Mouse (Mus musculus) limb, embryonic 11.5 days (tissue): ENCODE results near the gene Sh2d1a. TPM values are rescaled to one million over a fixed set of nuclear protein-coding genes. Genes with fewer than 3 reads are reported as not detected.

Experiments used
- ATAC-seq: fragments of 200-750 bp; cut with Nextera tagmentation; 2 replicates; pipeline ENCODE4 v1.8.0; 2017; ENCODE audit warnings: low read depth; ENCODE audit not compliant: insufficient number of reproducible peaks, low FRiP score, low TSS enrichment
- DNase-seq: peaks from one replicate; pipeline ENCODE4 v3.0.0-alpha.2; 2015; ENCODE audit warnings: low spot score
- H3K27ac ChIP-seq: fragments of 300-500 bp; sonication (generic); replicated peaks from 2 replicates; pipeline ENCODE4 v1.5.1; 2014; ENCODE audit warnings: low read depth, mild to moderate bottlenecking, low read length
- H3K27me3 ChIP-seq: fragments of 300-500 bp; sonication (generic); 2 replicates; pipeline ENCODE4 v1.6.1; 2014; ENCODE audit warnings: mild to moderate bottlenecking, low read length, mixed read lengths; ENCODE audit not compliant: control insufficient read depth, insufficient read depth
- H3K36me3 ChIP-seq: fragments of 300-500 bp; sonication (generic); 2 replicates; pipeline ENCODE4 v1.6.1; 2014; ENCODE audit warnings: mild to moderate bottlenecking, low read length, moderate library complexity, mixed read lengths; ENCODE audit not compliant: control insufficient read depth, insufficient read depth
- H3K4me1 ChIP-seq: fragments of 300-500 bp; sonication (generic); 2 replicates; pipeline ENCODE4 v1.6.1; 2014; ENCODE audit warnings: low read length, mixed read lengths; ENCODE audit not compliant: control insufficient read depth, insufficient read depth
- H3K4me2 ChIP-seq: fragments of 300-500 bp; sonication (generic); 2 replicates; pipeline ENCODE4 v1.6.1; 2014; ENCODE audit warnings: low read depth, mild to moderate bottlenecking, moderate library complexity; ENCODE audit not compliant: severe bottlenecking
- H3K4me3 ChIP-seq: fragments of 300-500 bp; sonication (generic); 2 replicates; pipeline ENCODE4 v1.5.1; 2014; ENCODE audit warnings: low read depth, low read length
- H3K9ac ChIP-seq: fragments of 300-500 bp; sonication (generic); 2 replicates; pipeline ENCODE4 v1.6.1; 2014; ENCODE audit warnings: mild to moderate bottlenecking, low read length
- H3K9me3 ChIP-seq: fragments of 300-500 bp; sonication (generic); 2 replicates; pipeline ENCODE4 v1.6.1; 2016; ENCODE audit warnings: low read length; ENCODE audit not compliant: control insufficient read depth
- WGBS: fragments of 180-500 bp; shearing (Covaris S2); extraction: QIAGEN DNeasy Blood & Tissue Kit; methylation state at CpG from one replicate; pipeline ENCODE4 v1.1.7; 2014; 5-methylcytosine and 5-hydroxymethylcytosine counted together
- polyA plus RNA-seq: library from polyadenylated mRNA; unstranded; fragments of >200 nt; fragmentation: Nextera tagmentation; extraction: Ambion mirVana; gene quantifications from 2 replicates; pipeline ENCODE4 v1.2.1, GENCODE M21; 2014

Sh2d1a gene
- not detected in 2 replicates for polyA plus RNA-seq

DNA sequence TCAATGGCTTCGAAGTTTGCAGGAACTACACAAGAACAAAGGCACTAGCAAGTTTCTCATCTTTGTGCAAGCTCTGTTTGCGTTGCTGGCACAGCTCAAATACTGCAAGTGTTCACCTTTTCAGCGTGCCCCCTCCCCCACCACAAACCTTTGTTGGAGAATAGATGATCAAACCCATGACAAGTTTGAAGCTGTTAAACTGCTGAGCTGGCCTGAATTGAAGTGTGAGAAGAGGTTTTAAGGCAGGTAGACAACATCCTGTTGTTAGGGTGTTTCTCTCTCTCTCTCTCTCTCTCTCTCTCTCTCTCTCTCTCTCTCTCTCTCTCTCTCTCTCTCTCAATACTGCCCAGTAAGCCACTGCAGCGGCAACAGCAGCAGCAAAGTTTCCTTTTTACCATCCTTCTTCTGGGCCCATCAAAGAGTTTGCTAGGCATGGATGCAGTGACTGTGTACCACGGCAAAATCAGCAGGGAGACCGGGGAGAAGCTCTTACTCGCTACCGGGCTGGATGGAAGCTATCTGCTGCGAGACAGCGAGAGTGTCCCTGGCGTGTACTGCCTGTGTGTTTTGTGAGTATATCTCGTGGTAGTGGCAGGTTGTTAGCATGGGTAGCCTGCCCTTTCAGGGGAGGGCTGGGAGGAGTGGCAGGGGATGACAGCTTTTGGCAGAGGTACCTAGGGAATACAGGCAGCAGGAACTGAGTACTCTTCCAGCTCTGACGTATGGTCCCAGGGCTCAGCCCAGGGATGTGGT is at the start of gene Sh2d1a:
Gene Sh2d1a, plus strand, starts transcription at position 163 of the 753 bp plus-strand sequence.
- H3K4me3 ChIP-seq: no peak within 1 kb of the TSS
- H3K9me3 ChIP-seq: no peaks in the 10 kb centered on the region
- H3K36me3 ChIP-seq: no peaks in the 10 kb centered on the region
- no peaks in the 10 kb centered on the region for H3K27me3 ChIP-seq
- 86% methylated on average over 13 of the region's 13 CpGs for WGBS
- no peaks in the 10 kb centered on the region for H3K4me1 ChIP-seq
- H3K27ac ChIP-seq: no peak within 1 kb of the TSS
- no peak within 1 kb of the TSS for H3K4me2 ChIP-seq
- ATAC-seq: no peak
- DNase-seq: no peak
- H3K9ac ChIP-seq: no peak within 1 kb of the TSS

DNA sequence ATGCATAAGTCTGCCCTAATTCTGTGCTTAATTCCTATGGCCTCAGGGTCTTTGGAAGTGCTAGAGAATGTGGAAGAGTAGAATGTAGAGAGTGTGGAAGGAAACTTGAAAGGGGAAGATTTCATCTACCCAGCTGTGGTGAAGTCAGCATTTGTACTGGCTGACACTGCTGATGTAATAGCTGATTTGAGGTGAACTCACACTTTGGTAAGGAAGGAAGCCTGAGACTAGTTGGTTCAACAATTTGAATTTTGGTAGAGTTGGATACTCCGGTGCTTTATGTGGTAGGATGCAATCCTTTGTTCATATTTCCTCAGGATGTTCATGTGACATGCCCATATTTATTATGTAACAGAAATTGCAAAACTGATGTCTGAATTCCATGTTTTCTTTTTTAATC is 49.3 kb upstream of the Sh2d1a start:
- 90% methylated on average over 1 of the region's 1 CpGs for WGBS

DNA sequence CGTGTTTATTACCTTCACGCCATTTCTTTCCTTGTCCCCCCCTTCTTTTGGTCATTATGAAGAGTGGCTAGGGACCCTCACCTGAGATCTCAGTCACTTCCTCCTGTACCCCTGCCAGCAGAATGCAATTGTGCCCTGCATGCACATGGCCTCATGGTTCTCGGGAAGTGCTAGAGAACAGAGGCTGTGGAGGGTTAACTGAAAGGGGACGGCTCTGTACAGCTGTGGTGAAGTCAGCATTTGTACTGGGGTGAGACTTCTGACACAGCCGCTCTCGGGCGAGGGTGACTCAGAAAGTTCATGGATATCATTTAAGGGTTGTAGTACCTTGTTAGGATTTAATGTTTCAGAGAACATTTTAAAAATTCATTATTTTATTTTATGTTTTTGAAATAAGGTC is 47.7 kb upstream of the Sh2d1a start:
- WGBS: 72% methylated on average over 7 of the region's 7 CpGs
- ATAC-seq: no peak

More for the DNA sequence above, 49.3 kb upstream of the Sh2d1a start:
- H3K4me3 ChIP-seq: no peak overlapping the region
- DNase-seq (no peak), ATAC-seq (no peak)
- H3K4me1 ChIP-seq: no peaks in the 10 kb centered on the region
- no peaks in the 10 kb centered on the region for H3K36me3 ChIP-seq
- H3K27ac ChIP-seq: no peak overlapping the region
- no peak overlapping the region for H3K9ac ChIP-seq
- no peaks in the 10 kb centered on the region for H3K9me3 ChIP-seq
- no peaks in the 10 kb centered on the region for H3K27me3 ChIP-seq
- no peak overlapping the region for H3K4me2 ChIP-seq

DNA sequence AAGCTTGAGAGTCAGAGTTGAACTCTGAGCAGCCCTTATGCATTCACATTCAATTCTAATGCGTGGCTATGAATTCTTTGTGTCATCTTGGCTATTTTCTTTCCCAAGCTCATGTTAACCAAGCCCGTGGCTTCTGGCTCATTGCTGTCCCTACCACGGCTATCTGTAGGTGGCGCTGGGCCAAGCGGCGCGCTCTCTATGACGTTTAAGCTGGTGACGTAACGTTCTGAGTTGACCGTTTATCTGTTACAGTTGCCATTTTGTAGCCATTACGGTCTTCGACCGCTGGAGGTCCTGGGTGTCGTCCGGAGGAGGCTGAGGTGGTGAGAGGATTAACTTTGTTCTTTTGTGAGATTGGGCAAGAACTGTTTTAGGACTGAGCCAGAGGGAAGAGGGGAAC is 12.8 kb upstream of the Sh2d1a start, which contains the start of gene Tex13c2:
Gene Tex13c2, plus strand, starts transcription at position 246 of the 400 bp plus-strand sequence.
- Histone ChIP-seq H3K4me1 (no peaks in the 10 kb centered on the region), H3K9ac (no peak within 1 kb of the TSS), H3K27ac (no peak within 1 kb of the TSS), H3K27me3 (no peaks in the 10 kb centered on the region), H3K36me3 (no peaks in the 10 kb centered on the region), H3K4me3 (no peak within 1 kb of the TSS), H3K9me3 (no peaks in the 10 kb centered on the region), H3K4me2 (no peak within 1 kb of the TSS)
- WGBS: 89% methylated on average over 16 of the region's 16 CpGs
- no peak for DNase-seq
- ATAC-seq: no peak

More for the DNA sequence above, 47.7 kb upstream of the Sh2d1a start:
- Histone ChIP-seq H3K4me2 (no peak overlapping the region), H3K27ac (no peak overlapping the region), H3K36me3 (no peaks in the 10 kb centered on the region), H3K9ac (no peak overlapping the region), H3K4me3 (no peak overlapping the region), H3K4me1 (no peaks in the 10 kb centered on the region), H3K9me3 (no peaks in the 10 kb centered on the region), H3K27me3 (no peaks in the 10 kb centered on the region)
- no peak for DNase-seq

DNA sequence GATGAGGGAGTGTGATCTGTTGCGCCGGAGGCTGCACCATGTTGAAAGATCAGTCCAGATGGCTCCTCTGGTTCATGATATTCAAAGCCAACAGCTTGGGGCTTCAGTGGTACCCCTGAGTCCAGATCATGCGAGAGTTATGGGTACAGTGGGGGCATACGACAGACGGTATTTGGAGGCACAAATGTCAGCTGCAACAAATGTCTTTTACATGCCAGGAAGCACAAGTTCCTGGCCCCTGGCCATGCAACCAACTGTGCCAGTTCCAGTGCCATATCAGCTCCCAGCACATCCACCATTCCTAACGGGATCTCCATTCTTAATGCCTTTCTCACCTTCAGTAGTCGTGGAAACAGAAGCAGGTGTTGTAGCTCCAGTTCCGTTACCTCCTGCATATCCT is 11.9 kb upstream of the Sh2d1a start:
- DNase-seq (no peak), ATAC-seq (no peak)
- Histone ChIP-seq H3K9ac (no peak overlapping the region), H3K36me3 (no peaks in the 10 kb centered on the region), H3K27me3 (no peaks in the 10 kb centered on the region), H3K4me1 (no peaks in the 10 kb centered on the region), H3K4me3 (no peak overlapping the region), H3K9me3 (no peaks in the 10 kb centered on the region), H3K27ac (no peak overlapping the region), H3K4me2 (no peak overlapping the region)
- WGBS: 96% methylated on average over 8 of the region's 8 CpGs

DNA sequence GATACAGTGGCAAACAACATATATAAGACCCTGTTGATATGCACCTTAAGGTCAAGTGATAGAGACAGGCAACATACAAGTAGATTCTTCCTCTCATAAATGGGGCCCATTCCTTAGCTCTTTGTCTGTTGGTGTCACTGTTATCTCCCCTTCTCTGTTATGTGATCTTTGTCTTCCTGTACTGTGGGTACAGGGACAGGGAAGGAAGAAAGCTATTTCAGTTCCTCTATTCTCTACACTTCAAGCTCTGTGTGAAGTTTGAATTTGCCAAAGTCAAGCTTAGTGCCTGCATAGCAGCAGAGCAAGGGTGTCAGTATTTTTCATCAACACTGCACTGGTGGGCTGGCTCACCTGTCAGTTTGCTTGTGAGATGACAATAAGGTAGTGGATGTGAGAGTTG is 1.7 kb upstream of the Sh2d1a start:
- no peaks in the 10 kb centered on the region for H3K9me3 ChIP-seq
- no peak for ATAC-seq
- no peaks in the 10 kb centered on the region for H3K36me3 ChIP-seq
- no peak overlapping the region for H3K9ac ChIP-seq
- no peak overlapping the region for H3K4me3 ChIP-seq
- H3K4me1 ChIP-seq: no peaks in the 10 kb centered on the region
- H3K4me2 ChIP-seq: no peak overlapping the region
- no peak overlapping the region for H3K27ac ChIP-seq
- DNase-seq: no peak
- H3K27me3 ChIP-seq: no peaks in the 10 kb centered on the region

DNA sequence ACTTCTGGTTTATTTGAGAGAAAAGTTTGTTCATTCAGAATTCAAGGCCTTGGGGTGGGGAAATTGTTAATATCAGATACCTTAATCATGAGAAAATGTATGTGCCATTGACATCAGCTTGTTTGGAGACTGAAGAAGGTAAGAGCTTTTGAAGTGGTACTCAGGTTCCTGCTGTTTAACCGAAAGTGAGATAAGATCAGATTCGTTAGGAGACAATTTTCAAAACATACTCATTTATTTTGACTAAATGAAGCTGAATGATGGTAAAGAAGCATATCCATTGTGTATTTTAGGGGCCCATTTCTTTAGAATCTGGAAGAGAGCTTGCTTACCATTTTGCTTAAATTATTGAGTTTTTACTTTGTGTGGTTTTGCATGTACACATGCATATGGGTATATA is 8.9 kb downstream of the Sh2d1a start:
- H3K27me3 ChIP-seq: no peaks in the 10 kb centered on the region

DNA sequence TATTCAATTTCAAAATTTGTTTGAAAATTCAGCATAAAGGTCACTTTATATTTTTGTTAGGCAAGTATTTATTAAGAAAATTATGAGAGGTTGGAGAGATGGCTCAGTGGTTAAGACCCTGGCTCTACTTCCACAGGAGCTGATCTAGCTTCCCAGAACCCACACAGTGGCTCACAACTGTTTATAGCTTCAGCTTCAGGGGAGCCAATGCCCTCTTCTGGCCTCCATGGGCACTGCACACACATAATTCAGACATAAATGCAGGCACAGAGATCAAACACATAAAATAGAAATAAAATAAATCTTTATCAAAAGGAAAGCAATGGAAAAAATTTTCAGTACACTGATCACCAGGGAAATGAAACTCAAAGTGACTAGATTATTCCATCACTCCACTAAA is 10.3 kb downstream of the Sh2d1a start:
- Histone ChIP-seq H3K4me2 (no peak overlapping the region), H3K9ac (no peak overlapping the region), H3K4me3 (no peak overlapping the region), H3K9me3 (no peaks in the 10 kb centered on the region), H3K27ac (no peak overlapping the region), H3K4me1 (no peaks in the 10 kb centered on the region), H3K27me3 (no peaks in the 10 kb centered on the region), H3K36me3 (no peaks in the 10 kb centered on the region)
- ATAC-seq: no peak
- no peak for DNase-seq

More for the DNA sequence above, 8.9 kb downstream of the Sh2d1a start:
- ATAC-seq (no peak), DNase-seq (no peak)
- Histone ChIP-seq H3K9me3 (no peaks in the 10 kb centered on the region), H3K4me1 (no peaks in the 10 kb centered on the region), H3K27ac (no peak overlapping the region), H3K4me3 (no peak overlapping the region), H3K9ac (no peak overlapping the region), H3K36me3 (no peaks in the 10 kb centered on the region), H3K4me2 (no peak overlapping the region)
- WGBS: 88% methylated on average over 2 of the region's 2 CpGs

DNA sequence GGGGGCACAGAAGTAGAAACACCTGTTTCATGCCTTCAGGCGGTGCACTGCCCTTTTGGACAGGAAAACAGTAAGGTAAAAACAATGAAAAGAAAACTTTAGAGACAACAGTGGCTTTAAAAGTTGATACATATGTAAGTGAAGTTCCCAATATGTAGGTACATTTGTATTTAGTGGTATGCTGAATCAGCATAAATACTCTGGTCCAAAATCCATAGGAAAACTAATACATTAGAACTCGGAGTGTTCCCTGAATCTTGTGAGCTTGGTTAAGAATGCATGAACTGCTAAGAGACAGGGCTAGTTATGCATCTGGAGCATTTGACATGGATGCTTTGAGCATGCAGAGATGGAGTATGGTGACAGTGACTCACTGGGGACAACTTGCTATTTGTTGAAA is 20.6 kb downstream of the Sh2d1a start:
- H3K27me3 ChIP-seq: no peaks in the 10 kb centered on the region
- H3K36me3 ChIP-seq: no peaks in the 10 kb centered on the region
- H3K4me2 ChIP-seq: no peak overlapping the region
- no peak for DNase-seq
- H3K9me3 ChIP-seq: no peaks in the 10 kb centered on the region
- no peak overlapping the region for H3K4me3 ChIP-seq
- no peak overlapping the region for H3K27ac ChIP-seq
- H3K9ac ChIP-seq: no peak overlapping the region
- no peaks in the 10 kb centered on the region for H3K4me1 ChIP-seq
- ATAC-seq: no peak
- WGBS: 78% methylated on average over 2 of the region's 2 CpGs
